Comparison of ENCODE assay signal across 9 mouse cellular contexts in the genomic region with DNA sequence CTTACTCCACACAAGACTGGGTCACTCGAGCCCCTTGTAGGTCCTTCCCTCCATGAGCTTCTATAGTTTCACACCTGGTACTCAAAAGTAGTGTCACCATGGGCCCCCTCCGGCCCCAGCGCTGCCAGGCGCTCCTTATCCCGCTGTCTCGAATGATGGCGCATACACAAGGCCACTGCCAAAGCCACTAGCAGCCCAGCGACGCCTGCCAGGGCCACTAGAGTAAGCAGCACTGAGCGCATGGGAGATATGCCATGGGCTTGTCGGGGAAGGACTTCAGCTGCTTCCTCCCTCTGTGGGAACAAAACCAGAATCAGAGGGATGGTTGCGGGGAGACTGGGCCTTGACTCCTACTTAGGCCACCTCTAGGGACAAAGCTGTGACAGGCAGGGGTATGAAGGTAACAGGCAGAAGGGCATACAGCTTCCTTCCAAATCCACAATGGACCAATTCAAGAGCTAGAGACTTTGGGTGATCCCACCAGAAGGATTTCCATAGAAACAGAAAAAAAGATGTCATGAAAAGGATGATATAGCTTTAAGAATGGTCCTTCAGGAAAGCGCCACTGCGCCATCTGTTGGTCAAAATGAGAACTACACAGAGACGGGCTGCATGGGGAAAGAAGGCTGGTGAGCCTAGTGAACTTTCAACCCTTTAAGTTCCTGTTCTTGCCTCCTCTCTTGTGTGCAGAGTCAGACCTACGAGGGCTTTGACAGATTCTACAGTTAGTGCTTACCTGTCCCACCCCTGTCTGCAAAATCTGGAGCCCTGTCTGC.
DNase-seq lines count a peak whose midpoint lies in the region; TF ChIP-seq lines count a peak whose summit lies in the region.
"Had no signal": no experiment of that assay in that cellular context is flagged by ENCODE, and none has a peak within 500 bp of the region (broad histone marks: within the 10 kb centered on the region; RNA-seq: fewer than 3 reads in every experiment).

No protein-coding gene starts in this region.

- peak; percentile 98 for TF ChIP-seq CTCF in E14TG2a.4 (conservative IDR thresholded peaks at IDR 0.05; ENCODE audit: low read length)

- peaks cover 9% of the 10 kb centered on the region for H3K27me3 ChIP-seq in E14TG2a.4 (ENCODE audit: insufficient read depth, low read length)

- no peaks in the 10 kb centered on the region for H3K9me3 ChIP-seq in E14TG2a.4 (ENCODE audit: low read length)
- H3K9me3 ChIP-seq: heart, embryonic 13.5 days had no signal

- 0 out of 2 replicates have a peak overlapping the region, but pooled peaks have one; percentile 32 for H3K4me3 ChIP-seq in E14TG2a.4 (replicated peaks; ENCODE audit: low read length)
- H3K4me3 ChIP-seq: heart, embryonic 13.5 days had no signal

- H3K36me3 ChIP-seq in E14TG2a.4 (ENCODE audit: insufficient read depth, low read length) = no peaks in the 10 kb centered on the region
- H3K36me3 ChIP-seq: heart, embryonic 13.5 days had no signal

- peaks cover 40% of the 10 kb centered on the region for H3K4me1 ChIP-seq in E14TG2a.4 (replicated peaks; ENCODE audit: low read depth, low read length)

- DNase-seq in A20 (ENCODE audit: low read depth, low spot score) = peak; percentile 81
- DNase-seq in cerebellum, adult 18-20 months = peak; percentile 86 to 93
- peak; percentile 80 for DNase-seq in forelimb bud, embryonic 11.5 days (ENCODE audit: low read depth, low spot score)
- DNase-seq in kidney, postnatal 25 days = peak; percentile 79 to 93
- DNase-seq in lung, postnatal 14 days = peak; percentile 92
- peak; percentile 67 to 76 for DNase-seq in right cerebral cortex, postnatal 36 days (ENCODE audit: low spot score in 2 of 2)
- peak; percentile 74 to 80 for DNase-seq in urinary bladder, postnatal 36 days (ENCODE audit: low spot score in 2 of 2)

Comparison
In these comparisons a context has a peak if more than half of its experiments do, and no peak if none do; other contexts are left out.
1. Peak in every context shown above with its lines: DNase-seq and H3K4me3 ChIP-seq.